Comparison of ENCODE assay signal across 8 mouse cellular contexts in genomic region chr4:109430854-109431253, GRCm38 (mm10). TPM values are rescaled to one million over a fixed set of nuclear protein-coding genes. Genes with fewer than 3 reads are reported as not detected.
DNase-seq lines count a peak whose midpoint lies in the region; ATAC-seq and TF ChIP-seq lines count a peak whose summit lies in the region.

No protein-coding gene starts in this region.

- H3K36me3 ChIP-seq in forebrain, embryonic 13.5 days (ENCODE audit: poor library complexity, severe bottlenecking): no peaks in the 10 kb centered on the region
- H3K36me3 ChIP-seq in hindbrain, embryonic 11.5 days (ENCODE audit: control insufficient read depth, insufficient read depth, low read length): no peaks in the 10 kb centered on the region
- H3K36me3 ChIP-seq in limb, embryonic 10.5 days: no peaks in the 10 kb centered on the region
- H3K36me3 ChIP-seq in midbrain, embryonic 11.5 days (ENCODE audit: control insufficient read depth, insufficient read depth, low read length): no peaks in the 10 kb centered on the region
- no peaks in the 10 kb centered on the region for H3K36me3 ChIP-seq in stomach, postnatal 0 days (ENCODE audit: control insufficient read depth, insufficient read depth, low read length)

- DNase-seq in left cerebral cortex, adult 18-20 months (ENCODE audit: low spot score in 2 of 2): peak; percentile 48 to 55
- no peak for DNase-seq in left cerebral cortex, adult 11 months (ENCODE audit: low spot score)
- peak; percentile 76 for DNase-seq in c-Kit-negative CD71-positive TER-119-positive erythroid progenitor cells, embryonic 14.5 days (ENCODE audit: low read depth, low spot score)
- peak; percentile 56 for DNase-seq in hindbrain, embryonic 11.5 days (ENCODE audit: low spot score)
- DNase-seq in limb, embryonic 10.5 days (ENCODE audit: low spot score): peak; percentile 66
- DNase-seq in midbrain, embryonic 11.5 days (ENCODE audit: low spot score, missing footprints): peak; percentile 91
- peak; percentile 89 for DNase-seq in stomach, postnatal 0 days (ENCODE audit: low spot score)

- peak; percentile 52; the same call in 1 of the 2 replicates for ATAC-seq in forebrain, embryonic 13.5 days
- ATAC-seq in hindbrain, embryonic 11.5 days (ENCODE audit: low FRiP score): peak; percentile 48
- ATAC-seq in midbrain, embryonic 11.5 days (ENCODE audit: low FRiP score): peak; percentile 57
- ATAC-seq in stomach, postnatal 0 days (ENCODE audit: low FRiP score, low TSS enrichment): peak; percentile 97

- no peak overlapping the region for H3K9ac ChIP-seq in forebrain, embryonic 13.5 days
- H3K9ac ChIP-seq in hindbrain, embryonic 11.5 days (ENCODE audit: low read depth, low read length): no peak overlapping the region
- no peak overlapping the region for H3K9ac ChIP-seq in midbrain, embryonic 11.5 days (ENCODE audit: low read length)
- H3K9ac ChIP-seq in stomach, postnatal 0 days (ENCODE audit: low read length): no peak overlapping the region

- no peaks in the 10 kb centered on the region for H3K27me3 ChIP-seq in forebrain, embryonic 13.5 days
- no peaks in the 10 kb centered on the region for H3K27me3 ChIP-seq in hindbrain, embryonic 11.5 days (ENCODE audit: control insufficient read depth, insufficient read depth, low read length)
- no peaks in the 10 kb centered on the region for H3K27me3 ChIP-seq in limb, embryonic 10.5 days (ENCODE audit: low read depth, poor library complexity, severe bottlenecking)
- H3K27me3 ChIP-seq in midbrain, embryonic 11.5 days (ENCODE audit: control insufficient read depth, insufficient read depth, low read length): no peaks in the 10 kb centered on the region
- H3K27me3 ChIP-seq in stomach, postnatal 0 days (ENCODE audit: control insufficient read depth, insufficient read depth, low read length): no peaks in the 10 kb centered on the region

- no peaks in the 10 kb centered on the region for H3K9me3 ChIP-seq in forebrain, embryonic 13.5 days (replicated peaks)
- H3K9me3 ChIP-seq in hindbrain, embryonic 11.5 days (ENCODE audit: control insufficient read depth, low read length): no peaks in the 10 kb centered on the region
- H3K9me3 ChIP-seq in limb, embryonic 10.5 days (replicated peaks): no peaks in the 10 kb centered on the region
- H3K9me3 ChIP-seq in midbrain, embryonic 11.5 days (ENCODE audit: control insufficient read depth, low read length): no peaks in the 10 kb centered on the region
- no peaks in the 10 kb centered on the region for H3K9me3 ChIP-seq in stomach, postnatal 0 days (ENCODE audit: control insufficient read depth, low read length)

- peaks cover 9% of the 10 kb centered on the region; the same call in 1 of the 2 replicates for H3K4me1 ChIP-seq in forebrain, embryonic 13.5 days
- no peaks in the 10 kb centered on the region for H3K4me1 ChIP-seq in hindbrain, embryonic 11.5 days (replicated peaks; ENCODE audit: control insufficient read depth, insufficient read depth, low read length)
- peaks cover 30% of the 10 kb centered on the region for H3K4me1 ChIP-seq in limb, embryonic 10.5 days
- peaks cover 9% of the 10 kb centered on the region for H3K4me1 ChIP-seq in midbrain, embryonic 11.5 days (ENCODE audit: control insufficient read depth, insufficient read depth, low read length)
- no peaks in the 10 kb centered on the region for H3K4me1 ChIP-seq in stomach, postnatal 0 days (replicated peaks; ENCODE audit: control insufficient read depth, insufficient read depth)

- TF ChIP-seq EP300 in stomach, postnatal 0 days (optimal IDR thresholded peaks at IDR 0.05): no peak

- H3K27ac ChIP-seq in forebrain, embryonic 13.5 days: no peak overlapping the region
- no peak overlapping the region for H3K27ac ChIP-seq in hindbrain, embryonic 11.5 days (ENCODE audit: low read depth, low read length)
- H3K27ac ChIP-seq in limb, embryonic 10.5 days: peak overlapping the region; percentile 4; the same call in 1 of the 2 replicates
- H3K27ac ChIP-seq in midbrain, embryonic 11.5 days (ENCODE audit: low read depth, low read length): no peak overlapping the region
- peak overlapping the region; percentile 82 for H3K27ac ChIP-seq in stomach, postnatal 0 days (replicated peaks)

- H3K4me2 ChIP-seq in forebrain, embryonic 13.5 days: no peak overlapping the region
- no peak overlapping the region for H3K4me2 ChIP-seq in hindbrain, embryonic 11.5 days (replicated peaks; ENCODE audit: low read depth, low read length)
- no peak overlapping the region for H3K4me2 ChIP-seq in midbrain, embryonic 11.5 days
- no peak overlapping the region for H3K4me2 ChIP-seq in stomach, postnatal 0 days (replicated peaks; ENCODE audit: low read depth)

- 60% methylated on average over 13 of the region's 13 CpGs for WGBS in forebrain, embryonic 13.5 days
- WGBS in hindbrain, embryonic 11.5 days: 53% methylated on average over 13 of the region's 13 CpGs
- 57% methylated on average over 13 of the region's 13 CpGs for whole genome bisulfite sequencing in limb, embryonic 10.5 days
- 57% methylated on average over 13 of the region's 13 CpGs for WGBS in midbrain, embryonic 11.5 days
- 30% methylated on average over 13 of the region's 13 CpGs for WGBS in stomach, postnatal 0 days

- TF ChIP-seq CTCF in stomach, postnatal 0 days (IDR thresholded peaks at IDR 0.05; ENCODE audit: low read depth): peak; percentile 84

- no peak overlapping the region for H3K4me3 ChIP-seq in forebrain, embryonic 13.5 days
- no peak overlapping the region for H3K4me3 ChIP-seq in hindbrain, embryonic 11.5 days (ENCODE audit: low read depth, low read length)
- no peak overlapping the region for H3K4me3 ChIP-seq in limb, embryonic 10.5 days
- H3K4me3 ChIP-seq in midbrain, embryonic 11.5 days (ENCODE audit: low read depth, low read length): no peak overlapping the region
- no peak overlapping the region for H3K4me3 ChIP-seq in stomach, postnatal 0 days (ENCODE audit: low read depth, low read length)

RNA-seq across cellular contexts. Expression of gene Ttc39a, which starts 24.4 kb away (rescaled TPM):
- 1 to 10 TPM; 2.7 to 4.3 TPM for total RNA-seq in left cerebral cortex, adult 18-20 months (2021)
- polyA plus RNA-seq in forebrain, embryonic 13.5 days (2015; fragmentation: Nextera tagmentation; extraction: Ambion mirVana): 0.86 and 1.0 TPM in 2 replicates
- 2.3 and 2.5 TPM in 2 replicates for polyA plus RNA-seq in hindbrain, embryonic 11.5 days (2014; fragmentation: Nextera tagmentation; extraction: Ambion mirVana)
- polyA plus RNA-seq in limb, embryonic 10.5 days (2016; fragmentation: Nextera tagmentation; extraction: Ambion mirVana): 6.9 and 7.0 TPM in 2 replicates
- polyA plus RNA-seq in midbrain, embryonic 11.5 days (2014; fragmentation: Nextera tagmentation; extraction: Ambion mirVana): 2.2 TPM in 2 replicates
- polyA plus RNA-seq in stomach, postnatal 0 days (2015; fragmentation: Nextera tagmentation; extraction: Ambion mirVana): 29.7 and 30.2 TPM in 2 replicates

RNA-seq across cellular contexts. Expression of gene Rnf11, which starts 53.7 kb away (rescaled TPM):
- 100 to 1,000 TPM; 222 to 227 TPM for total RNA-seq in left cerebral cortex, adult 18-20 months (2021)
- 46.5 and 49.2 TPM in 2 replicates for polyA plus RNA-seq in forebrain, embryonic 13.5 days (2015; fragmentation: Nextera tagmentation; extraction: Ambion mirVana)
- 56.6 and 63.9 TPM in 2 replicates for polyA plus RNA-seq in hindbrain, embryonic 11.5 days (2014; fragmentation: Nextera tagmentation; extraction: Ambion mirVana)
- polyA plus RNA-seq in limb, embryonic 10.5 days (2016; fragmentation: Nextera tagmentation; extraction: Ambion mirVana): 17.8 and 21.5 TPM in 2 replicates
- 54.9 and 61.2 TPM in 2 replicates for polyA plus RNA-seq in midbrain, embryonic 11.5 days (2014; fragmentation: Nextera tagmentation; extraction: Ambion mirVana)
- polyA plus RNA-seq in stomach, postnatal 0 days (2015; fragmentation: Nextera tagmentation; extraction: Ambion mirVana): 52.0 and 57.1 TPM in 2 replicates

Comparison
In these comparisons a context has a peak if more than half of its experiments do, and no peak if none do; other contexts are left out.
1. H3K27ac ChIP-seq: peak in limb, embryonic 10.5 days (single experiment) and stomach, postnatal 0 days (single experiment); none in forebrain, embryonic 13.5 days (single experiment), hindbrain, embryonic 11.5 days (single experiment) and midbrain, embryonic 11.5 days (single experiment).
2. Peak in every context shown above with its lines, with median percentiles within 50 percentile points of each other: ATAC-seq.